Mouse (Mus musculus): ENCODE results near the gene Olfm2. TPM values are rescaled to one million over a fixed set of nuclear protein-coding genes. Genes with fewer than 3 reads are reported as not detected.

Gene Olfm2
- total and polyA plus RNA-seq, 3 experiments, result 0.08 to 0.47 TPM; not detected in 1

- Histone ChIP-seq H3K4me1 (ENCODE audit: control insufficient read depth in 1 of 2, insufficient read depth in 2 of 2) (peaks cover 2% of the 10 kb centered on the region in 2 experiments; a peak in 1 of 4 replicates), H3K9ac (ENCODE audit: insufficient read depth, low read depth) (no peak overlapping the region), H3K4me3 (replicated peaks in 1 of 3; ENCODE audit: low read depth in 2 of 3, low read length in 2 of 3, poor library complexity in 1 of 3) (no peak overlapping the region), H3K79me2 (replicated peaks; ENCODE audit: control insufficient read depth, extremely low read depth, insufficient read depth, poor library complexity, severe bottlenecking) (no peaks in the 10 kb centered on the region), H3K36me3 (replicated peaks in 1 of 2; ENCODE audit: control insufficient read depth in 1 of 2, insufficient read depth in 1 of 2, low read length in 1 of 2) (no peaks in the 10 kb centered on the region), H3K4me2 (ENCODE audit: insufficient read depth, low read depth, poor library complexity, severe bottlenecking) (no peak overlapping the region), H3K9me3 (replicated peaks; ENCODE audit: low read length) (peaks cover 3% of the 10 kb centered on the region), H3K27ac (ENCODE audit: insufficient read depth, low read depth) (no peak overlapping the region), H3K27me3 (replicated peaks) (peaks cover 29% of the 10 kb centered on the region)
- dilution Hi-C loops (cut with MboI; ENCODE audit: extremely low pct_ligation_motif_present, extremely low pct_unique_long_range_greater_than_20kb, low sequenced_read_pairs) (no loop called here), in situ Hi-C loops (cut with MboI; ENCODE audit: low pct_ligation_motif_present, low pct_unique_long_range_greater_than_20kb, low sequenced_read_pairs) (no loop called here)
- TF ChIP-seq POLR2AphosphoS2 (IDR thresholded peaks at IDR 0.05; ENCODE audit: low read depth, low read length) (no peak), JUN (IDR thresholded peaks at IDR 0.05; ENCODE audit: insufficient read depth, low read depth, low read length) (no peak), ZMIZ1 (IDR thresholded peaks at IDR 0.05; ENCODE audit: low read depth, low read length) (no peak), NELFE (IDR thresholded peaks at IDR 0.05; ENCODE audit: low read depth, low read length) (no peak), TCF12 (IDR thresholded peaks at IDR 0.05; ENCODE audit: low read depth, low read length) (no peak), ZC3H11A (IDR thresholded peaks at IDR 0.05; ENCODE audit: low read depth, low read length) (no peak), MAX (IDR thresholded peaks at IDR 0.05; ENCODE audit: low read length) (no peak), KAT2A (IDR thresholded peaks at IDR 0.05; ENCODE audit: insufficient replicate concordance, low read length) (no peak), HCFC1 (IDR thresholded peaks at IDR 0.05; ENCODE audit: low read depth, low read length) (no peak), JUND (conservative IDR thresholded peaks at IDR 0.05; ENCODE audit: low read depth, low read length) (no peak), MYC (IDR thresholded peaks at IDR 0.05; ENCODE audit: low read depth, low read length) (no peak), MEF2A (IDR thresholded peaks at IDR 0.05; ENCODE audit: borderline replicate concordance, low read depth, low read length) (no peak), BHLHE40 (IDR thresholded peaks at IDR 0.05; ENCODE audit: low read depth, low read length) (no peak), CHD1 (IDR thresholded peaks at IDR 0.05; ENCODE audit: low read depth, low read length) (no peak), RCOR1 (conservative IDR thresholded peaks at IDR 0.05; ENCODE audit: low read depth, low read length) (no peak), PAX5 (IDR thresholded peaks at IDR 0.05; ENCODE audit: low read length) (no peak), USF1 (IDR thresholded peaks at IDR 0.05; ENCODE audit: low read depth, low read length) (no peak), ZKSCAN1 (IDR thresholded peaks at IDR 0.05; ENCODE audit: borderline replicate concordance, low read depth, low read length) (no peak), MXI1 (IDR thresholded peaks at IDR 0.05; ENCODE audit: low read depth, low read length) (no peak), MAZ (IDR thresholded peaks at IDR 0.05; ENCODE audit: low read depth, low read length) (no peak)
- DNase-seq (ENCODE audit: extremely low read depth), result no peak
These were observed 49.9 kb downstream of the Olfm2 start for GRCm38 (mm10) chr9:20696107-20696712.

GRCm38 (mm10) chr9:20694721-20695235 lies 51.4 kb downstream of the Olfm2 start:
- dilution Hi-C loops (cut with MboI; ENCODE audit: extremely low pct_ligation_motif_present, extremely low pct_unique_long_range_greater_than_20kb, low sequenced_read_pairs) (no loop called here), in situ Hi-C loops (cut with MboI; ENCODE audit: low pct_ligation_motif_present, low pct_unique_long_range_greater_than_20kb, low sequenced_read_pairs) (no loop called here)
- Histone ChIP-seq H3K4me1 (ENCODE audit: control insufficient read depth in 1 of 2, insufficient read depth in 2 of 2) (peaks cover 2 to 11% of the 10 kb centered on the region in 2 experiments), H3K27ac (ENCODE audit: insufficient read depth, low read depth) (no peak overlapping the region), H3K4me2 (ENCODE audit: insufficient read depth, low read depth, poor library complexity, severe bottlenecking) (no peak overlapping the region), H3K4me3 (replicated peaks in 1 of 3; ENCODE audit: low read depth in 2 of 3, low read length in 2 of 3, poor library complexity in 1 of 3) (no peak overlapping the region), H3K36me3 (replicated peaks in 1 of 2; ENCODE audit: control insufficient read depth in 1 of 2, insufficient read depth in 1 of 2, low read length in 1 of 2) (no peaks in the 10 kb centered on the region), H3K9me3 (replicated peaks; ENCODE audit: low read length) (peaks cover under 1% of the 10 kb centered on the region), H3K79me2 (replicated peaks; ENCODE audit: control insufficient read depth, extremely low read depth, insufficient read depth, poor library complexity, severe bottlenecking) (no peaks in the 10 kb centered on the region), H3K9ac (ENCODE audit: insufficient read depth, low read depth) (no peak overlapping the region), H3K27me3 (replicated peaks) (peaks cover 24% of the 10 kb centered on the region)
- TF ChIP-seq USF1 (IDR thresholded peaks at IDR 0.05; ENCODE audit: low read depth, low read length), result no peak
- TF ChIP-seq POLR2A (IDR thresholded peaks at IDR 0.05; ENCODE audit: low read depth, low read length), result no peak
- no peak for TF ChIP-seq USF2 (conservative IDR thresholded peaks at IDR 0.05; ENCODE audit: low read depth, low read length)
- no peak for TF ChIP-seq GABPA (IDR thresholded peaks at IDR 0.05; ENCODE audit: insufficient replicate concordance, low read depth, low read length)
- TF ChIP-seq NELFE (IDR thresholded peaks at IDR 0.05; ENCODE audit: low read depth, low read length), result no peak
- TF ChIP-seq TCF12 (IDR thresholded peaks at IDR 0.05; ENCODE audit: low read depth, low read length), result no peak
- TF ChIP-seq IRF4 (IDR thresholded peaks at IDR 0.05; ENCODE audit: low read depth, low read length), result no peak
- no peak for TF ChIP-seq E2F4 (IDR thresholded peaks at IDR 0.05; ENCODE audit: insufficient replicate concordance, low read depth, low read length)
- no peak for TF ChIP-seq UBTF (IDR thresholded peaks at IDR 0.05; ENCODE audit: low read depth, low read length)
- TF ChIP-seq EP300 (IDR thresholded peaks at IDR 0.05; ENCODE audit: low read length), result no peak
- TF ChIP-seq KAT2A (IDR thresholded peaks at IDR 0.05; ENCODE audit: insufficient replicate concordance, low read length), result no peak
- no peak for DNase-seq (ENCODE audit: extremely low read depth)
